Mouse (Mus musculus): Measurements from ENCODE around the gene Cep57l1.

DNA sequence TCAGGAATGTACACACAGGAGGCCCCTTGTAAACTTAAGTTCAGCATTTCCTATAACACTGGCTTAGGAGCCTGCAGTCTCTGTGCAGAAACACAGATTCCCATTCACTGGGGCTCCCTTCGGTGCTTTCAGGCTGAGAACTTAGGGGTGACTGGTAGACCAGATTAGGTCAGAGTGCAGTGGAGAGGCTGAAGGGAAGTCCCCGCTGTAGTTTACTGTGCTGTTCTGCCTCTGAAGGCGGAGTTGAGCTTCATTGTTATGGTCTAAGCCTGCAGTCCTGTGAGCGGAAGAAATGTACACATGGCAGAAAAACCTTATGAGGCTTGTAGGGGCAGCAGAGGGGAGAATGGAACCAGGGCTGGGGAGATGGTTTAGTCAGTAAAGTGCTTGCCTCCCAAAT is 29.2 kb upstream of the Cep57l1 start:
- TF ChIP-seq CTCF (IDR thresholded peaks at IDR 0.05; ENCODE audit: low read depth) = no peak
- TF ChIP-seq EP300 (IDR thresholded peaks at IDR 0.05; ENCODE audit: low read depth) = no peak
